Mouse (Mus musculus) right cerebral cortex, postnatal 4 days (tissue): Measurements from ENCODE around the gene Suds3.

Experiments
- DNase-seq: peaks from one replicate; pipeline ENCODE4 v3.0.0-alpha.2; 2022

Gene Suds3

DNA sequence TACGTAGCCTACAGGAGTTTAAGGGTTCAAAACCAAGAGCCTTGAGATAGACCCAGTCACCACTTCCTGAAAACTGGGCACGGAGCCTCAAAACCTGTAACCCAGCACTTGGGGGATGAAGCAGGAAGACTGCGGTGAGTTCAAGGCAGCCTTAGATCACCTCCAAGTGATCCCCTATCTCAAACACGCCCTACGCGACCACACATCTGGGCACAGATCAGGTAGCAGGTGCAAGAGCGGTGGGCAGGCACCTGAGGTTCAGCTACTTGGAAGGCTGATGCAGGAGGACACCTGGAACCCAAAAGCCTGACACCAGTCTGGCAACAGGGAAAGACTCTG is 4.2 kb downstream of the Suds3 start:
- DNase-seq = no peak

DNA sequence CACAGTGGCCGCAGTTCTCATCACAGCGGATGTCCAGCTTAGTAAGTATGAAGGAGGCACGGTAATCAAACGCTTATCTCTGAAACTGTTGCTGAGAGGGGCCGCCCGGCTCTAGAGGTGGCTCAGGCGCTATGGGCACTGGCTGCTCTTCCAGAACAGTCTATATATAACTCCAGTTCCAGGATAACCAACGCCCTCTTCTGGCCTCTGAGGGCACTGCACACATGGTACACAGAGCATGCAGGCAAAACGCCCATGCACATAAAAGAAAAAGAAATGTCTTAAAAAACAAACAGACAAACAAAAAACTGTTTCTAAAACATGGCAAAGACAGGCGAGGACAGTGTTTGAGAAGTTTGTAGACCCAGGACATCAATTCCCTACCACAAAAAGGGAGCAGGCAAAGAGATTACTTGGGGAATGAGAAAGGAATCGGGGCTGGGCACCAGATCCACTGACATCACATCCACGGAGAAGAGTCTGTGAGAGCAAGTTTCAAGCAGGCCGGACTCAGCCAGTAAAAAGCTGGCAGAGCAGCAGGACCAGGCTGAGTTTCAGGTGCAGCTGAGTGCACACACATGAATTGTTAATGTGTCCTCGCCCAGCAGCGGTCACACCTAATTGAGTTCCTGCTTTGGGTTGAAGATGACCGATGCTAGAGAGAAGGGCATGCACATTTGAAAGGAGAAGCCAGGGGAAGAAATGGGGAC is 4.7 kb downstream of the Suds3 start:
- DNase-seq = no peak

DNA sequence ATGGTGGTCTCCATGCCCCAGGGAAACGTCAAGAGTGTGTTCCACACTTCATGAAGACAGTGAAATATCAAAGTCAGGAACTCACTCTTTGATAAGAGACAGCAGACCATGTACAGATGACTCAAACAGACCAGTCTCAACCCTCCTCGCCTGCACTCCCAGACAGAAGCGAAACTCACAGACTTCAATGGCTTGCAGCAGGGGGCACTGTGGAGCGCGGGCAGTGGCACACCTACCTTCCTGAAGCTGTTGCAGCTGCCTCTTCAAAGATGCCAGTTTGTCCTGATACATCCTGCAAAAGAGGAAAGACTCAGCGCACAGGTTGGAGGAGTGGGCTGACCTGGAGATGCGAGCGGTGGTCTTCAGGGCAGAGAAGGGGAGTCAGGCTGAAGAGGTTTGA is 6.4 kb downstream of the Suds3 start:
- DNase-seq = peak; percentile 30

DNA sequence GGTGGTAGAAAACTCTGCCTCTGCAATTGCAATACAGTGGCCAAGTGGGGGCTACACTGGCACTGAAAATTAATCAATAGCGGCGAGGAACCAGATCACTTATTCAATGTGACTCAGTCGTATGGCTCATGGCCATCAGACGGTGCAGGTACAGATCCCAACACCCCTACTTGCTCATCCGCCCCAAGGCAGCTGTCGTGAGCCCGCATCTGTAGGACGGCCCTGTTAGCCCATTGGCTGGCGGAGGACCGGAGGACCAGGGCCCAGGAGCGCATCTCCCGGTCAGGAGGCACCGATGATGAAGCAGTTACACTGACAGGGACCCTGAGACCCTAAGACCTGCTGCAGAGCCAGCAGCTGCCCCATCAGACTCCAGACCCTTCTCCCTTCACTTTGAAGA is 7.2 kb downstream of the Suds3 start:
- no peak for DNase-seq

DNA sequence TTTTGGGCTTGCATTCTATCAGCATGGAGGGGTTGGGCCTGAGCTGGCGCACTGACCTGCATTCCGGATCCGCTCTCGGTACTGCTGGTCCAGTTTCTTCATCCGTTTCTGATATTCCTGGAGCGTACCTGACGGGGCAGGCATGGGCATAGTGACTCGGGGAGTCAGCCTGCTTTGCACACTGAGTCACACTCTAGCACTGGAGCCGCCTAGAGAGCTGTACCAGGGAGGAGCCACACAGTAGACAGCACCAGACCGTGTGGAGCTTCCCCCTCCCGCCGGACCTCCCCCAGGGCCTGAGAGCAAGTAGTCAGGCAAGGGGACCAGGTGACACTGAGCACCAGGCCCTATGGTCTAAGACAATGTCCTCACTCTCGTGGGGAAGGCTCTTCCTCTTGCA is 7.6 kb downstream of the Suds3 start:
- no peak for DNase-seq

DNA sequence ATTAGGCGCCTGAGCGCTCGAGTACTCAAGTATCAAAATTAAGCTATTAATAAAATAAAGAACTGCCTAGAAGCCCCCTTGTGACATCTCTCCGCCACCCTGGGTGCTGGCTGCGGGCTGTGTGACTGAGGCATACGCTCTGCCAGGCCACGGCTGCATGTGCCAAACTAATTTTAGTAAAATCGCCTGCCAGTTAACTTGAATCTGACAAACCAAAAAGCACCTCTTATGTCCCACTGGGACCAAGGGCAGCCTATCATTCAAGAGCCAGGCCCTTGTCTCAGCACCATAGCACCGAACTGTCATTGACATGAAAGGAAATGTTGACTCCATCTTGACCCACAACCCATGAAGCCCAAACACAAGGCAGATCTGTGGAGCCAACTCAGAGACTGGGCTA is 10.2 kb downstream of the Suds3 start:
- no peak for DNase-seq

DNA sequence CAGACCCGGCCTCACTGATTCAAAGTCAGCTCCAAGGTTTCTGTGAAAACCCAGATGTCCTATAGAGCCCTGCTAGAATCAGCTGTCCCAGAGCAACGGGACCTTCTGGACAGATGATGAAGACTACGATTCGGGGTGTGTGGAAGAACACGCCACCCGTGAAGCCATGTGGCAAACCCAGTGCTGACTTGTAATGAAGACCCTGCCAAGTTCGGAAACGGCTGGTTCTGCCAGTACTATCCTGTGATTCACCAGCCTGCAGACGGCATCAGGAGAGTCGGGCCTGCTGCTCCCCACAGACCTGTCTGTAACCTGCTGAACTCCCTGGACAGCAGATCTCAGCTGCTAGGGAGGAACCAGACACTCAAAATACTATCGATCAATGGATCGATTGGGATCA is 11.6 kb downstream of the Suds3 start:
- no peak for DNase-seq

DNA sequence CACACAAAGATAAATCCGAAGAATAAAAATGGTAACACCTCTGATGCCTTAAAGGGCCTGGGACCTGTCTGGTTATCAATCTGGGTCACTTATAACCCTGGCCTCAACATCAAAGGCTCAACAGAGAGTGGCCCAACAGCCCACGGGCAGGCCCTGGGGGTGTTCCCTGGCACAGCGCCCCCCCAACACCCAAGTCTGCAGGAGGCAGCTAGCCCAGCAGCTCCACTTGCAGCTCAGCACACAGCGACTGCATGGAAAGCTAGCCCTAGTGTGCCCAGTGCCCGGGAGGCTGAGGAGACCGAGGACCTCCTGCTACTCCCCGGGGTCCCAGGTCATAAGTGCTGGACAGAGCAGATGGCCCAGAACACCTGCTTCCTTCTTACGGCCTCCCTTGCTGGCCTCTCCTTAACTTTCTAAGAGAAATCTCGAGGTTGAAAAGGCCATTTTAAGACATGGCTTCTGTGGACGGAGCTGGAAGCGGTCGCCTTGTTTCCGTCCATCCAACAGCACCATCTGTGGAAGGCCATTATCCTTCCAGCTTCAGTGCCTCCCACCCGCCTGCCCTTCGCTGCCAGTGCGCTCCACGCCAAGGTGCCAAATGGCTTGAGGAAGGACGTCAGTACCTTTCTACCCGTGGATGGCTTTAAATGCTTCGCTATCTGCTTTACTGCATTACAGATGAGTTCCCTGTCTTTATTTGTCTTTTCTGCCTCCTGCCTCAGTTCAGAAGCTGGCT is 12.6 kb downstream of the Suds3 start:
- no peak for DNase-seq

DNA sequence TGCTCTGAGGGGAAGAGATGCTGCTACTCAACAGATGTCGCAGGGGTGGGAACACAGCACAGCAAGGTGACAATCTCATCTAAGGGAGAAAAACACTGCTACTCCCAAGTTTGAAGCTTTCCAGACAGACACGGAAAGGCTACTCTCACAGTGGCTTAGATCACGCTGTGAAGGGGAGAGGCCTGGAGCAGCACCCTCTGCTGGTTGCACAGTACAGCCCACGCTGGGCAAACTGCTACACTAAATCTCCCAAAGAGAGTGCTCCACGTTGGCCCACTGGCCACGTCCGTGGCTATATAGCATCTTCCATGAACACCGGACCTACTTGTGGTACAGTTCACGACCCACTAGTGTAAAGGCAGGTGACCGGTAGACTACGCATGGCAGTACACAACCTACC is 16.2 kb downstream of the Suds3 start:
- DNase-seq = no peak

DNA sequence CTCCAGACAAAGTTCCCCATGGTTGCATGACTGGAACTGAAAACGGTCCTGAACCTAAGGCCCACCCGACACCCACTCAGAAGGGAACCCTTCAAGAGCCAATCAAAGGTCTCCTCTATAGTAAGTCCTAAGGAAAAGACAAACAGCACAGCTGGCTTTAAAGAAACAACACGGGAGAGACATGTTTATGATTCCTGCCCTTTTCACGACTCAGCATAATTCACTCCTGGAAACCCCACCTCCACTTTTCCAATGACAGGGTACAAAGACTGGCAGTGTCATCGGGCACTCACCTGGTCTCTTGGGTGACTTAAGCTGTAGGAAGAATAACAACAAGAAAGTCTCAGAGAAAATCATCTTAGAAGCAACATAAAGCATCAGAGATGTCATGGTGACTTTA is 16.9 kb downstream of the Suds3 start:
- no peak for DNase-seq

DNA sequence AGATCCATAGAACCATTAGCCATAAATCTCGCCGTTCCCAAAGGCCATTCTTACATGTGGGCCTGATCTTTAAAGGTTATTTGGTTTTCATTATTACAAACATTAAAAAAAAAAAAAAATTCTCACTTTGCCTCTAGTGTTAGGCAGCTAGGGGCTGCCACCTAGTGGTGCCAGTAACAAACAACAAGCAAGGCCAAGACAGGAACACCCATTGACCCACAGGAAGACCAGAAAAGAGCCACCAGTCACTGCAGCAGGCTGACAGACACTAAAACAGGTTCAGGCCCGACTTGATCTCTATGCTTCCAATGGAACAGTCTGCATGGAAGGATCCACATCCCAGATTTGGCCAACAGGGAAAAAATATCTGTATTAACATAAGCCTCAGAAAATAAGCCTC is 19.2 kb downstream of the Suds3 start:
- peak; percentile 51 for DNase-seq

DNA sequence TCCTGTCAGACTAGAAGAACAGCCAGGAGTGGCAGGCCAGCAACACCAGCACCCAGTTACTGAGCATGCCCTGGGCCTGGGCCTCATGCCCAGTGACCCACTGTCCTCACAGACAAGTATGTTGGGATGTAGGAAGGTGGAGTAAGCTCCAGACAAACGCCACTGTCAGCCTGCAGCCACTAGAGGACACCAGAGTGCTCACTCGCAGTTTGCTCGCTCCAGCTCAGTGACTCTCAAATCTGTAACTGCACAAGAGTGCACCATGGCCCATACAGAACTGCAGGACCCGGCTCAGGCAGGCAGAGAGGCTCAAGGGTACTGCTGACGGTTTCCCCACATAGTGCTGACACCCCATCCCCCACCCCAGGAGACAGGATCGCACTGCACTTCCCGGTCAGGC is 21.5 kb downstream of the Suds3 start:
- DNase-seq = peak; percentile 58

DNA sequence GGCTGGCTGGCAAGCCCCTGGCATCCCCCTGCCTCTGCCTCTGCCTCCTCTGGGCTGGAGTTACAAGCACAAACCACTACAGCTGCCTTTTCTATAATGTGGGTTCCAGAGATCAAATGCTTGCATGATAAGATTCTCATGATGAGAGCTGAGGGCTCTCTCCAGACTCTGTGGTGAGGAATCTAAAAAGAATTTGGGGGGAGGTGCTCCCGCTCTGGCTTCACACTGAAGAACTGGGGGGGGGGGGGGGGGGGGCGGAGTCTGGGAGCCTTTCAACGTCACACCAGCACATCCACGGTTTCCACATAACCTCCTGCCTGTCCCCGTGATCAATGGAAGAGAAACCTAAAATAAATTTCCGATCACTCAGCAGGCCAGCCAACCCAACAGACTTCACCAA is 26.1 kb downstream of the Suds3 start:
- DNase-seq = no peak

DNA sequence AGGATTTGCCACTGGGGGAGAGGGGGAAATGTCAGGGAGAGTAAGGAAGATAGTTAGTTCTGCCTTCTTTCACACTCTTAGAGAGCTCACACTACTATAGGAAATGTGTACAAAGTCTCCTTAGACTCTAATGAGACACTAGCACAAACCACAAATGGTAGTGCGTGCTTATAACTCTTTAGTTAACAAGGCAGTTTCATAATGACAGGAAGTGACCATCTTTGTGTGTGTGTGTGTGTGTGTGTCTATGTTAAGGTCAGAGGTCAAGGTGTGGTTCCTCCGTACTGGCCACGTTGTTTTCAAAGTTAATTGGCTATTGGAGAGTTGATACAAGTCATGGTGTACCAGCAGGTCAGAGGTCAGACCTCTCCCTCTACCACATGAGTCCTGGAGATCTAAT is 26.8 kb downstream of the Suds3 start:
- no peak for DNase-seq

DNA sequence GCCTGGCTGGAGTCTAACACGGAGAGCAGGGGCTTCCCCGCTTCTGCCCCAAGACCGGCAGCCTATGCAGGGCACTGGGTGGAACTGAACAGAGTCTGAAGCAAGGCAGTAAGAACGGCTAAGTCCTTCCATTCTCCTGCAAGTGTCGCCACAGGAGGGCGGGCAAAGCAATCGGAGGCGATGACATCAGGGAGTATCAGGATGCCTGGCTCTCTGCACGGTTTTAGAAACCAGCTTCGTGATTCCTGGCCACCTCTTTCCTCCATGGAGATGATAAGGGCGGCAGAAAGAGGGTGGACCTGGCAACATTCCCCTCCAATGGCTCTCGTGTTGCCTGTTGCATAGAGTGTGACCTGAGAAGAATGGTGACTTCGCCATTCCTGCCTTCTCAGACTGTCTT is 28.2 kb downstream of the Suds3 start:
- DNase-seq = no peak

DNA sequence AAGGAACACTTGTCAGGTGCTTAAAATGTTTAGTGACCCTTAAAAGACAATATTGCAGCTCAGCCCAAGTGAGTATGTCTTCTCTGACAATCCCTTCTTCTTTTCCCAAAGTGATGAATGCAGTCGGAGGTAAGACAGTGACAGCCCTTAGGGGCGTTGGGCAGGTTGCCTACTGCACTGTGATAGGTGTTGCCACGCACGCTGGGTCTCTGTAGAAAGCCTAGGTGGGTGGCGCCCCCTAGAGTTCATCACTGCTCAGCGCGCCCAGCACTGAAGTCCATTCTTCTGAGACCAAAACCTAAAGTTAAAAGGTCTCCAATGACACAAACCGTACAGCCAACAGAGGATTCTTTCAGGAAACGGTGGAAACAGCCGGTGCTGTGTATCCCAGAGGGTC is 46.4 kb downstream of the Suds3 start:
- peak; percentile 80 for DNase-seq

DNA sequence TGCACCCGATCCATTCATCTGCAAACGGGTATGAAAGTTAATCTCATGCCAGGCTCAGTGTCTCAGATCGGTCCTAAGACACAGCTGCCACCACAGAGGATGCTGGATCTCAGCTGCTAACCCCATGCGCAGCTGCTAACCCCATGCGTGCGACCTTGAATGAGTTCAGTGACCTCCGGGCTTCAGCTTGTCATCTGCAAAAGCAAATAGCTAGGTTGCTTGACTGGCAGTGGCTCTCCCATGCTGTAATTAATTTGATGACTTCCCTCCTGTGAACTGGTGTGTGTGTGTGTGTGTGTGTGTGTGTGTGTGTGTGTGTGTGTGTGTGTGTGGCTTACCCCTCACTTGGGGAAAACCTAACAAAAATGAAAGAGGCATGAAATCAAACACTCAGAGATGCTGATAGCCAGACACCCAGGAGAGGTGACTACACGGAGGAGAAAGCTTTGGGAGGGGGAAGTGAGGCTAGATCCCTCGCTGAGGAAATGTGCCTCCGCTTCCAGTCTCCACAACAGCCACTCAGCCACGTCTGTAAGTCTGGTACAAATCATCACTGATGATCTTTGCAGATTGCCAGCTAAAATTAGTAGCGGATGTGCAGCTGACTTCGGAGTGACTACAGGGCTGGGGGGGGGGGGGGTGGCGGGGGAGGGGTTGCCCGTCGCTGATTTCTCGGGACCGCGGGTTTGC is 47.0 kb downstream of the Suds3 start:
- DNase-seq = no peak

DNA sequence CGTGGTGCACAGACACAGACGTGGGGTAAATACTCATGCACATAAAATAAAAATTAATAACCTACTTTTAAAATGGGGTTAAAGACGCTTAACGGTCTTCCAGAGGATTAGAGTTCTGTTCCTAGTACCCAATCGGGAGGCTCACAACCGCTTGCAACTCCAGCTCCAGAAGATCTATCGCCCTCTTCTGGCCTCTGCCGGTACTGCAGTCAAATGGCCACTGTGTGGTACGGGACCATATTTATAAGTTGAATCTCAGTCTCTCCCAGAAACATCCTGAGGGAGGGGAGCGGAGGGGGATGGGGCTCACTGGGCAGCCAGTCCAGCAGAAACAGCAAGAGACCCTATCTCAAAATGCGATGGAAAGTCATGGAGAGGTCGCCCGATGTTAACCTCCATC is 47.7 kb downstream of the Suds3 start:
- peak; percentile 44 for DNase-seq

DNA sequence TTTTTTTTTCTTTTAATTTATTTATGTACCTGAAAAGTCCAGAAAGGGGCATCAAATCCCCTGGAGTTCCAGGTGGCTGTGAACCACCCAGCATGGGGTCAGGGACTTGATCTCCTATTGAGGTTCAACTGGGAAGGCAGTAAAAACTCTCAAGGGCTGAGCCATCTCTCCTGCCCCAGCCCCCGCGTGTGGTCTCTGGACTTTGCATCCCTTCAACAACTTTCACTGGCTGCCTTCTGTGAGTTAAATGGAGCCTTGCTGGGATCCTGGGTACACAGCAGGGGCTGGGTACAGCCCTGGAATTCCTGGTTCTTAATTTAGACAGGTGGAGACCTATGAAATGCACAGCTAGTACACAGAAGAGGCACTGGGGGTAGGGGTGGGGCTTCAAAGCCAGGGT is 54.7 kb downstream of the Suds3 start:
- no peak for DNase-seq

DNA sequence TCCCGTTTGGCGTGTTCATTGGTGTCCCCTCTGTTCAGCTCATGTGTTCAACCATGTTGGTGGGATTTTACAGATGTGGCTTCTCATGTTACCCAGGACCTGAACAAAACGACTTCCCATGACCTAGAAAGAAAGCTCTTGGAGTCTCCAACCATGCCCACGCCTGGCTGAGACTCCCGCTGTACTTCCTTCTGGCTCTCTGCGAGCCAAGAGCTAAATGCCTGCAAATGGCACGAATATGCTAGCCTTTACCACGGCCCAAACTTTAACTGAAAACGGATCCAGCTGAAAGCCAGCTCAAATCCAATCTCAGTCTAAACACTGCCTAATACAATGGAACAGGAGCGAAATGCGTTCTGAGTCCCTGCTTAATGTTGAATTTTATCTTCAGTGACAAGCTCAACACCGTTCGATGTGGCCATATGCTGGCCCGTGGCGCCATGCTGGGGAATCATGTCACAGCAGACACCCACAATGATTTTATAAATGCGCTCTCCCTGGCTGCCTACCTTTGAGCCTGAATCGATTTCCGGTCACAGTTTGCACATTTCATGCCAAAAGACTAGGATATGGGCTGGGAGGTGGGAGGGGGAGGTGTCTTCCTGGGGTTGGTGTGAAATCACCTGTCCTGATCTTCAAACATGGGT is 55.3 kb downstream of the Suds3 start:
- DNase-seq = no peak

DNA sequence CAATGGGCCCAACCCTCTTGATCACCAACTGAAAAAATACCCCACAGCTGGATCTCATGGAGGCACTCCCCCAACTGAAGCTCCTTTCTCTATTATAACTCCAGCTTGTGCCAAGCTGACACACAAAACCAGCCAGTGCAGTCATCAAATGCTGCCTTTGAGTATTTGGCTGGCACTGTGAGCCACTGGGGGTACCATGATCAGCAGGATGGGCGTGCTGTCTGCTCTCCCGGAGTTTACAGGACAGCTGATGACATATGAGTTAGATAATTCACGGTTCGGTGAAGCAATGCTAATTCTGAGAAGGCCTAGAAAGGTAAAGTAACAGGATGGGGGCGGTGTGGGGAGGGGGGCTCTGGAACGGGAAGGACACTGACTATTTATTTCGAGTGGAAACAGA is 66.0 kb downstream of the Suds3 start:
- DNase-seq = no peak

DNA sequence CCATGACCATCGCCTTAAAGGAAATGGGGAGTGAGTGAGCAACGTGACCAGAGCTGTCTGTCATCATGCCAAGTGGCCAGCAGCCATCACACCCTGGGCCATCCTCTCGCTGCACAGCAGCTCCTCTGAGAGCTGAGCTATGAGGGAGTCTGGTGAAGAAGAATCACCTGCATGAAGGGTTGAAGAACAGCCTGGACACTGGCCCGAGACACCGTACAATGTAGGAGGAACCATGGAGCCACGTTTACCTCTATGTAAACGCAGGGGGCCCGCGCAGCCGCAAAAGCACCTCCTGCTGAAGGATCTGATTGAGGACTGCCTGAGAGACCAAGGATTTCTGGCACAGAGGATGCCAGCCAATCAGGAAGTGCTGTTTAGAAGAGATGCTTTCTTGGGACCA is 70.8 kb downstream of the Suds3 start:
- DNase-seq = no peak

DNA sequence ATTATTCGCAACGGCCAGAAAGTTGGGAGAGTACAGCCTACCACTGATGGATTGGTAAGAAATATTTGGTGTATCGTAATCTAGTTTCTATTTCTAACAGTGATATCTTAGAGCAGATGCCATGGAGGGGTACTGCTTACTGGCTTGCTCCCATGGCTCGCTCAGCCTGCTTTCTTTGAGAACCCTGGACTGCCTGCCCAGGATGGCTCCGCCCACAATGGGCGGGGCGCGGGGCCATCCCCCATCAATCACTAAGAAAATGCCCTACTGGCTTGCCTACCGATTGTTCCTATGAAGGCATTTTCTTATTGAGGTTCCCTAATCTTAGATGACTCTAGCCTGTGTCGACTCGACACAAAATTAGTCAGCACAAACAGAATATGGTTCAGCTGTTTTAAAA is 73.3 kb downstream of the Suds3 start:
- no peak for DNase-seq
